Comparison of ENCODE assay signal across 10 mouse cellular contexts in genomic region chr5:57721927-57722326, GRCm38 (mm10). TPM values are rescaled to one million over a fixed set of nuclear protein-coding genes. Genes with fewer than 3 reads are reported as not detected.
DNase-seq lines count a peak whose midpoint lies in the region; ATAC-seq lines count a peak whose summit lies in the region.
"Had no signal": no experiment of that assay in that cellular context is flagged by ENCODE, and none has a peak within 500 bp of the region (broad histone marks: within the 10 kb centered on the region; RNA-seq: fewer than 3 reads in every experiment).

No protein-coding gene starts in this region.

- H3K4me1 ChIP-seq in heart, embryonic 12.5 days (replicated peaks): no peaks in the 10 kb centered on the region
- peaks cover 24% of the 10 kb centered on the region for H3K4me1 ChIP-seq in embryonic facial prominence, embryonic 12.5 days
- H3K4me1 ChIP-seq in hindbrain, embryonic 16.5 days (ENCODE audit: control insufficient read depth, insufficient read depth, low read depth, low read length): peaks cover 3% of the 10 kb centered on the region; the same call in 1 of the 2 replicates
- peaks cover 19% of the 10 kb centered on the region; the same call in 1 of the 2 replicates for H3K4me1 ChIP-seq in neural tube, embryonic 12.5 days

- H3K27me3 ChIP-seq in heart, embryonic 12.5 days (replicated peaks): no peaks in the 10 kb centered on the region
- H3K27me3 ChIP-seq in embryonic facial prominence, embryonic 12.5 days: 0 out of 2 replicates have a peak, but pooled peaks cover 15% of the 10 kb centered on the region
- H3K27me3 ChIP-seq in hindbrain, embryonic 16.5 days (replicated peaks; ENCODE audit: control insufficient read depth, insufficient read depth, low read length): no peaks in the 10 kb centered on the region
- H3K27me3 ChIP-seq in neural tube, embryonic 12.5 days (replicated peaks): peaks cover 24% of the 10 kb centered on the region; the same call in 1 of the 2 replicates

- no peak for ATAC-seq in heart, embryonic 12.5 days (ENCODE audit: insufficient number of reproducible peaks, low FRiP score)
- ATAC-seq in embryonic facial prominence, embryonic 12.5 days (ENCODE audit: insufficient number of reproducible peaks, insufficient read depth, low FRiP score, low TSS enrichment): no peak
- ATAC-seq in hindbrain, embryonic 16.5 days: no peak
- no peak for ATAC-seq in neural tube, embryonic 12.5 days (ENCODE audit: low FRiP score, low read depth)
- ATAC-seq in erythroid progenitor cell, adult 5-6 weeks (replicated peaks; ENCODE audit: low FRiP score, poor library complexity, severe bottlenecking): no peak
- no peak for ATAC-seq in frontal cortex, adult (ENCODE audit: low TSS enrichment)

- no peaks in the 10 kb centered on the region for H3K9me3 ChIP-seq in heart, embryonic 12.5 days (replicated peaks)
- no peaks in the 10 kb centered on the region for H3K9me3 ChIP-seq in embryonic facial prominence, embryonic 12.5 days
- H3K9me3 ChIP-seq in hindbrain, embryonic 16.5 days (ENCODE audit: control insufficient read depth, low read length): no peaks in the 10 kb centered on the region
- no peaks in the 10 kb centered on the region for H3K9me3 ChIP-seq in neural tube, embryonic 12.5 days

- H3K36me3 ChIP-seq in heart, embryonic 12.5 days: peaks cover 5% of the 10 kb centered on the region; the same call in 1 of the 2 replicates
- no peaks in the 10 kb centered on the region for H3K36me3 ChIP-seq in embryonic facial prominence, embryonic 12.5 days
- no peaks in the 10 kb centered on the region for H3K36me3 ChIP-seq in hindbrain, embryonic 16.5 days (ENCODE audit: control insufficient read depth, insufficient read depth, low read length)
- no peaks in the 10 kb centered on the region for H3K36me3 ChIP-seq in neural tube, embryonic 12.5 days

- peak overlapping the region; percentile 57 for H3K27ac ChIP-seq in heart, embryonic 12.5 days (ENCODE audit: poor library complexity, severe bottlenecking)
- no peak overlapping the region for H3K27ac ChIP-seq in embryonic facial prominence, embryonic 12.5 days
- H3K27ac ChIP-seq in hindbrain, embryonic 16.5 days (ENCODE audit: low read depth, low read length): no peak overlapping the region
- H3K27ac ChIP-seq in neural tube, embryonic 12.5 days: no peak overlapping the region

- H3K4me2 ChIP-seq in heart, embryonic 12.5 days: peak overlapping the region; percentile 87
- H3K4me2 ChIP-seq in embryonic facial prominence, embryonic 12.5 days (replicated peaks): peak overlapping the region; percentile 87
- H3K4me2 ChIP-seq in hindbrain, embryonic 16.5 days (ENCODE audit: low read length): peak overlapping the region; percentile 77
- peak overlapping the region; percentile 87 for H3K4me2 ChIP-seq in neural tube, embryonic 12.5 days (replicated peaks)

- whole genome bisulfite sequencing in heart, embryonic 12.5 days: 9% methylated on average over 6 of the region's 6 CpGs
- WGBS in embryonic facial prominence, embryonic 12.5 days: 32% methylated on average over 6 of the region's 6 CpGs
- WGBS in hindbrain, embryonic 16.5 days: 32% methylated on average over 6 of the region's 6 CpGs
- 47% methylated on average over 6 of the region's 6 CpGs for WGBS in neural tube, embryonic 12.5 days

- peak overlapping the region; percentile 87 for H3K9ac ChIP-seq in heart, embryonic 12.5 days
- H3K9ac ChIP-seq in embryonic facial prominence, embryonic 12.5 days: no peak overlapping the region
- peak overlapping the region; percentile 88 for H3K9ac ChIP-seq in hindbrain, embryonic 16.5 days (ENCODE audit: low read depth, low read length)
- no peak overlapping the region for H3K9ac ChIP-seq in neural tube, embryonic 12.5 days

- peak overlapping the region; percentile 77 for H3K4me3 ChIP-seq in heart, embryonic 12.5 days
- peak overlapping the region; percentile 64 for H3K4me3 ChIP-seq in embryonic facial prominence, embryonic 12.5 days
- peak overlapping the region; percentile 85 for H3K4me3 ChIP-seq in hindbrain, embryonic 16.5 days (ENCODE audit: low read length)
- peak overlapping the region; percentile 24 for H3K4me3 ChIP-seq in neural tube, embryonic 12.5 days

- no peak for DNase-seq in heart, postnatal 4 days
- no peak for DNase-seq in cerebellum, postnatal 36 days
- DNase-seq: cerebellum, adult 11 months; kidney, postnatal 14 days had no signal

RNA-seq across cellular contexts. Expression of gene Pcdh7, which starts 4.2 kb away (rescaled TPM):
- polyA plus RNA-seq in heart, embryonic 12.5 days (2016; fragmentation: Nextera tagmentation; extraction: Ambion mirVana): 25.9 TPM in 2 replicates
- 100 to 1,000 TPM; 148 to 160 TPM for total RNA-seq in heart, postnatal 4 days (2021)
- 14.2 and 14.9 TPM in 2 replicates for polyA plus RNA-seq in embryonic facial prominence, embryonic 12.5 days (2016; fragmentation: Nextera tagmentation; extraction: Ambion mirVana)
- 23.2 and 28.9 TPM in 2 replicates for polyA plus RNA-seq in hindbrain, embryonic 16.5 days (2015; fragmentation: Nextera tagmentation; extraction: Ambion mirVana)
- 16.0 and 17.2 TPM in 2 replicates for polyA plus RNA-seq in neural tube, embryonic 12.5 days (2016; fragmentation: Nextera tagmentation; extraction: Ambion mirVana)
- total RNA-seq in erythroid progenitor cell, adult 5-6 weeks (2015; ENCODE audit: low replicate concordance): not detected in 2 replicates
- total RNA-seq in erythroid progenitor cell, adult 5-6 weeks (2017; ENCODE audit: low replicate concordance): 1.8 TPM in 1 of 2 replicates, not detected in the other

Comparison
In these comparisons a context has a peak if more than half of its experiments do, and no peak if none do; other contexts are left out.
1. H3K4me3 ChIP-seq: peak in every context shown above with its lines; median percentile 85 in hindbrain, embryonic 16.5 days; 77 in heart, embryonic 12.5 days; 64 in embryonic facial prominence, embryonic 12.5 days; 24 in neural tube, embryonic 12.5 days.
2. H3K9ac ChIP-seq: peak in heart, embryonic 12.5 days (single experiment) and hindbrain, embryonic 16.5 days (single experiment); none in embryonic facial prominence, embryonic 12.5 days (single experiment) and neural tube, embryonic 12.5 days (single experiment).
3. Peak in every context shown above with its lines, with median percentiles within 50 percentile points of each other: H3K4me2 ChIP-seq.